Mouse (Mus musculus) hindbrain, embryonic 10.5 days (tissue): ENCODE measurements around the gene Sdha. TPM values are rescaled to one million over a fixed set of nuclear protein-coding genes. Genes with fewer than 3 reads are reported as not detected.

Experiments
- DNase-seq: peaks from one replicate; pipeline ENCODE4 v3.0.0-alpha.2; 2017; ENCODE audit warnings: low spot score
- H3K27ac ChIP-seq: fragments of 300-500 bp; sonication (generic); 2 replicates; pipeline ENCODE4 v1.5.1; 2016; ENCODE audit warnings: mild to moderate bottlenecking, moderate library complexity
- H3K27me3 ChIP-seq: fragments of 300-500 bp; sonication (generic); 2 replicates; pipeline ENCODE4 v1.6.1; 2016; ENCODE audit warnings: mild to moderate bottlenecking; ENCODE audit not compliant: poor library complexity, insufficient read depth, severe bottlenecking
- H3K36me3 ChIP-seq: fragments of 300-500 bp; sonication (generic); 2 replicates; pipeline ENCODE4 v1.6.1; 2016; ENCODE audit warnings: mild to moderate bottlenecking, moderate library complexity
- H3K4me1 ChIP-seq: fragments of 300-500 bp; sonication (generic); replicated peaks from 2 replicates; pipeline ENCODE4 v1.6.1; 2016; ENCODE audit warnings: mild to moderate bottlenecking
- H3K4me3 ChIP-seq: fragments of 300-500 bp; sonication (generic); 2 replicates; pipeline ENCODE4 v1.5.1; 2016; ENCODE audit warnings: mild to moderate bottlenecking, moderate library complexity
- H3K9me3 ChIP-seq: fragments of 300-500 bp; sonication (generic); 2 replicates; pipeline ENCODE4 v1.6.1; 2016; ENCODE audit warnings: mild to moderate bottlenecking, moderate library complexity
- WGBS: fragments of 180-500 bp; shearing (Covaris S2); methylation state at CpG from one replicate; pipeline ENCODE4 v1.1.7; 2016; 5-methylcytosine and 5-hydroxymethylcytosine counted together
- polyA plus RNA-seq: library from polyadenylated mRNA; unstranded; fragments of >200 nt; fragmentation: Nextera tagmentation; extraction: Ambion mirVana; gene quantifications from 2 replicates; pipeline ENCODE4 v1.2.1, GENCODE M21; 2016

Gene Sdha
- polyA plus RNA-seq, 1 experiment from 2014 or later = 221 TPM

DNA sequence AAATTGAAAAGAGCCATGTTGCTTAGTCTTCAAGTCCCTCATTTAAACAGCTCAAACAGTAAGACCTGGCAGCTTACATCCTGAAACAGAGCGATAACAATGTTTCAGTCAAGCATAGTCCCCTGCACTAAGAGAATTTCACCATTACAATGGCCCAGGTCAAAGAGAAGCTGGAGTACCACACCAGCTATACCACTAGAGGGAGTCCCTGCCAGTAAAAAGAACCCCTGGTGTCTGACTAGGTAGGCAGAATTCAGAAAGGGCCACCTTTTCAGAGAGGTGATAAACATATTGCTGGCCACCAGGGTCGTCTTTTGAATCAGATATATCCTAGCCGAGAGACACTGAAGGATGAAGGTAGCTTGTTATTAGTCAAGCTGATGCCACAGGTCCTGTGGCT lies 9.0 kb downstream of the Sdha start:
- peak; percentile 33 for DNase-seq

GRCm38 (mm10) chr13:74329321-74329720 lies 20.8 kb downstream of the Sdha start:
- Histone ChIP-seq H3K36me3 (peaks cover 90% of the 10 kb centered on the region), H3K9me3 (no peaks in the 10 kb centered on the region), H3K27ac (no peak overlapping the region), H3K4me3 (no peak overlapping the region), H3K4me1 (no peaks in the 10 kb centered on the region), H3K27me3 (no peaks in the 10 kb centered on the region)
- DNase-seq = no peak

More for the DNA sequence above, 9.0 kb downstream of the Sdha start:
- H3K27me3 ChIP-seq = no peaks in the 10 kb centered on the region
- peaks cover 87% of the 10 kb centered on the region for H3K36me3 ChIP-seq
- no peak overlapping the region for H3K4me3 ChIP-seq
- WGBS = 61% methylated on average over 3 of the region's 3 CpGs
- H3K4me1 ChIP-seq = no peaks in the 10 kb centered on the region
- H3K9me3 ChIP-seq = no peaks in the 10 kb centered on the region
- no peak overlapping the region for H3K27ac ChIP-seq

DNA sequence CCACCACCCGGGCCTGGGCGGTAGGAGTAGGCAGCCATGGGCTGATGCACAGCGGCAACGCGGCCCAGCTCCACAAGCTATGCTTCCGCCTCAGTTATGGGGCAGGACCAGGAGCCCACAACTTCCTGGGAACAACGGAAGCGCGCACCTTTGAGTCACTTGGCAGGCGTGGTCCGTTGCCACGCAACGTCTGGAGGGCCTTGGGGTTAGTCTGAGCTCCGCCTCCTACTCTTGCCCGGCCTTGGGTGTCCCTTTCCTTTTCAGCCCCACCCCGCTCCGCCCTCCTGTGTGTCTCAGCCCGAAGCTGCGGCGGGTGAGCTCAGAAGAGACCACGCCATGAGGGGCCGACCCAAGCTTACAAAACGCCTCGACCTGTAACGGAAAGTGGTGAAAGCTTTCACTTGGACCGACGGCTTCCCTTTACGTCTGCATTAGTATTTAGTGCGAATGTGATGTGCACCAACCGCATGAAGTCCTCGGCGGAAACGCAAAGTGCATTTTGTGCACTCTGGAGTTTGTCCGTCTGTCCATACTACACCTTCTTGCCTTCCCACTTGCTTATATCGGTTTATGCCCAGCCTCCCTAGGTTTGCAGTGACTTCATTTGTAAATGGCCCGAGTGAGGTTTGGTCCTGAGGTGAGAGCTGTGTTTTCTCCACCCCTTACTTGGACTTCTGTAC lies 32.8 kb downstream of the Sdha start, which contains the start of gene Pdcd6:
Gene Pdcd6, minus strand, starts transcription at position 411 of the 680 bp plus-strand sequence.
- Histone ChIP-seq H3K4me1 (peaks cover 18% of the 10 kb centered on the region), H3K4me3 (peak within 1 kb of the TSS; percentile 90), H3K27me3 (no peaks in the 10 kb centered on the region), H3K9me3 (no peaks in the 10 kb centered on the region), H3K27ac (peak within 1 kb of the TSS; percentile 89), H3K36me3 (peaks cover 44% of the 10 kb centered on the region)
- WGBS = under 1% methylated on average over 36 of the region's 36 CpGs
- peak; percentile 93 for DNase-seq

DNA sequence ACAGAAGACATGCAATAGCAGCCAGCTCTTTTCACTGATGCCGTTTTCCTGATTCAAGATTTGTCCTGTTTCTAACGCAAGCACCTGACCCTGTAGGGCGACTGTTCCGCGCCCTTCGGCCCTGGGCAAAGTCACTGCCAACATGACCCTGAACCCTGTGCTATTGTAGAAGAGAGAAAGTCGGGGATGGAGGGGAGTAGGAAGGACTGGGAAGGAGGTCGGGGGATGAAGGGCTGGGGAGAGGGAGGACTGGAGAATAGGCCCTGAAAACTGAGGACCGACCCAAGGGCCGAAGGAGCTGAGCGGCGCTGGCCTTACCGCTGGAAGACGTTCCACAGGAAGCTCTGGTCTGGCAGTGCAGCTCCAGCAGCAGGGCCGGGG lies 33.3 kb downstream of the Sdha start:
- Histone ChIP-seq H3K36me3 (peaks cover 39% of the 10 kb centered on the region), H3K4me3 (peak overlapping the region; percentile 90), H3K27ac (peak overlapping the region; percentile 89), H3K9me3 (no peaks in the 10 kb centered on the region), H3K4me1 (peaks cover 18% of the 10 kb centered on the region), H3K27me3 (no peaks in the 10 kb centered on the region)
- DNase-seq = no peak
- WGBS = 4% methylated on average over 15 of the region's 15 CpGs

DNA sequence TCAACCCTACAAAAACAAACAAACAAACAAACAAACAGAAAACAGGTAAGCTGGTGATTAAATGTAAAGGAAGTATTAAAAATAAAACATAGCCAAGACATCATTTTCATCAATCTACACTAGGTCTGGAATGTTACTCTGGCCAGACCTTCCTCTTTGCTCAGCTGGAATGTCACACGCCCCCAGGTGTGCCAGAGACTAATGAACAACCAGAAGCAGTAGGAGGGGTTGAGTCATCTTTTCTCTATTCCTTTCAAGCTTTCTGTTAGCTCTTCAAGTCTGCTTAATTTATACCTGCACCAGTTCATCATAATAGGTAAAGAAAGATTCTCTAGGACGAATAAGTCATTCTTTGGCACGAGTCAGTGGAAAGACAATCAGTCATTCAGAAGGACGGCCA lies 33.7 kb downstream of the Sdha start:
- Histone ChIP-seq H3K36me3 (peaks cover 39% of the 10 kb centered on the region), H3K4me1 (peaks cover 18% of the 10 kb centered on the region), H3K27ac (peak overlapping the region; percentile 89; the same call in 1 of the 2 replicates), H3K27me3 (no peaks in the 10 kb centered on the region), H3K9me3 (no peaks in the 10 kb centered on the region), H3K4me3 (peak overlapping the region; percentile 90)
- DNase-seq = no peak
- 31% methylated on average over 4 of the region's 4 CpGs for WGBS

GRCm38 (mm10) chr13:74314616-74315015 lies 35.5 kb downstream of the Sdha start:
- DNase-seq = no peak
- WGBS = 98% methylated on average over 3 of the region's 3 CpGs
- Histone ChIP-seq H3K4me1 (peaks cover 18% of the 10 kb centered on the region), H3K27ac (no peak overlapping the region), H3K9me3 (no peaks in the 10 kb centered on the region), H3K36me3 (peaks cover 40% of the 10 kb centered on the region), H3K4me3 (no peak overlapping the region), H3K27me3 (no peaks in the 10 kb centered on the region)

DNA sequence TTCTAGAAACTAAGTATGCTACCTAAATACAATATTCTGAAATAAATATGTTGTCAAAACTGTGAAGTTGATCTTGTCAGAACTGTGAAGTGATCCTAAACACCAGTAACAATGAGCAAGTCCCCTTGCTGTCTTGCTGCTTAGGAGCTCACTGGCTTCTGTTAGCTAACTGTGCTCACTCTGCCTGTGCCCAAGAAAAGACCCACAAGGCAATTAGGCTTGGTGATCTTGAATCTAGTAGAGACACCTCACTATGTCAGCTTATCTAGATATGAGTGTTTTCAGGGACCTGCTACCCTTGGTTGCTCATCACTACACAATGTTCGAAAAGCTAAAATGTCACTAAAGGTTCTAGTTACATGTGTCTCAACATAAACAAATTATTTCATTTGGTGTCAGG lies 44.3 kb downstream of the Sdha start:
- H3K9me3 ChIP-seq = no peaks in the 10 kb centered on the region
- DNase-seq = no peak
- H3K27ac ChIP-seq = no peak overlapping the region
- H3K36me3 ChIP-seq = peaks cover 90% of the 10 kb centered on the region
- H3K4me1 ChIP-seq = no peaks in the 10 kb centered on the region
- 95% methylated on average over 1 of the region's 1 CpGs for WGBS
- no peaks in the 10 kb centered on the region for H3K27me3 ChIP-seq
- no peak overlapping the region for H3K4me3 ChIP-seq

DNA sequence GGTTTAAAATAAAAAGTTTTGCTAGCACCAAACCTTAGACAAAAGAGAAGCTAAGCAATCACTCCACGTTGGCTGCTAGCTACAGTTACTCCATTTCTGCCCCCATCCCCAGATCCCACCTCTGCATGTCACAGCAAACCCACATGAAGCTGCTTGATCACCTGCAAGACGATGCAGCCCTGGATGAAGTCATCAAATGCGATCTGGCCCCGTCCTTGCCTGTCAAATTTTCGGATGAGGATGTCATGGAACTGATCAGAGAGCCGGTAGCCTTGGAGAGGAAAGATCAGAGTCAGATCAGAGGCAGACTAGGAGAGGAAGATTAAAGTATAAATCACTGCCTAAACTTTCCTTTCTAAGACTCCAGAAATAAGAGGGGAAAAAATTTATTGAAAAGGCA lies 44.7 kb downstream of the Sdha start:
- Histone ChIP-seq H3K27ac (no peak overlapping the region), H3K27me3 (no peaks in the 10 kb centered on the region), H3K9me3 (no peaks in the 10 kb centered on the region), H3K36me3 (peaks cover 86% of the 10 kb centered on the region), H3K4me3 (no peak overlapping the region), H3K4me1 (no peaks in the 10 kb centered on the region)
- 90% methylated on average over 6 of the region's 6 CpGs for WGBS
- DNase-seq = no peak

DNA sequence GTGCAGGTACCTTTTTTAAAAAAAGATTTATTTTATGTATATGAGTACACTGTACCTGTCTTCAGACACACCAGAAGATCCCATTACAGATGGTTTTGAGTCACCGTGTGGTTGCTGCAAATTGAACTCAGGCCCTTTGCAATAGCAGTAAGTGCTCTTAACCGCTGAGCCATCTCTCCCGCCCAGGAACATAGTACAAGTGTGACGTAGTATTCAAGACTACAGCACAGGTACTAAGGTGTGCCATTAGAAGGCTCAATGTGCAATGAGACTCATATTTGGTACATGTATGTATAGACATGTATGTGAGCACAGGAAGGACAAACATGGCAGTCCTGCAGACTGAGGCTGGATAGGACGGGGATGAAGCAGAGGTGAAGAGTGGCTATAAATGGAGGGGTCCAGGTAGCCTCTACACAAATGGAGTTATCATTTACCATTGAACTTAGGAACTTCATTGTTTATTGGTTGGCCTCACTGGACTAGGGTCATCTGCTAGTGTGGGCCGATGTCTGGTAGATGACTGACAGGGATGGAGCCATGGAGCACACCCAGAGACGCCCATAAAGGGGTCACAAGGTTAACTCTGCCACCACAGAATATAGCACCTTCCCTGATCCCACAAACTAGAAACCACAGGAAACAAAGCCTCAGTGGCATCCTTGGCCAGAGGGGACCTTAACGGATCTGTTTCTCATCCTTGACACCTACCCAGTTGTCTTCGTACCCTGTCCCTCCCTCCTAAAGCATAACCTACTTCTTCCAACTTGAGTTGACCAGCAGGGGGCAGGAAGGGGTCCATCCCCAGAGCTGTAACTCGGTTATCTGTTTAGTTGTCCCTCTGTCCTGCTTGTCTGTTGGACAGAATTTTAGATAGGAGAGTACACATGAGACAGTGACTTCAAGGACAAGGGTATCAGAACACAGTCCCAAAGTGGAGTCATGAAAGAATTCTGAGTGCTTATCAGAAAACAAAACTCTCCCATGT lies 47.7 kb downstream of the Sdha start:
- H3K27ac ChIP-seq = no peak overlapping the region
- no peaks in the 10 kb centered on the region for H3K4me1 ChIP-seq
- DNase-seq = no peak
- H3K4me3 ChIP-seq = no peak overlapping the region
- peaks cover 57% of the 10 kb centered on the region for H3K36me3 ChIP-seq
- 85% methylated on average over 10 of the region's 10 CpGs for WGBS
- no peaks in the 10 kb centered on the region for H3K27me3 ChIP-seq
- no peaks in the 10 kb centered on the region for H3K9me3 ChIP-seq

DNA sequence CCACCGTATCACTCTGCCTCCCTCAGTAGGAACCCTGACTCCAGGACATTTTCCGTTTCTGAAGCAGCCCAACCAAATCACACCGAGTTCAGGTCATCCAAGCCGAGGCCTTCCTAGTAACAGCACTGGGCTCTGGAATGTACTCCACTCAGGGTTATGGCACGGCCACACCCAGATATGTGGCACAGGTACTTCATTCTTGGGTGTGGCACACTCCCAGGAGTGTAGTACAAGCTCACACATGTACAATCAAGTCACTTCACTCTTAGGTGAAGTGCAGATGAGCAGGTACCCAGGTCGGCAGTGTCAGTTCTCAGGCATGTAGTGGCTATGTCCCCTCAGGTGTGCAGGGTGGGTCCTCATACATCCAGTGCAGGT lies 48.5 kb downstream of the Sdha start:
- Histone ChIP-seq H3K27ac (no peak overlapping the region), H3K9me3 (no peaks in the 10 kb centered on the region), H3K27me3 (no peaks in the 10 kb centered on the region), H3K4me1 (no peaks in the 10 kb centered on the region), H3K36me3 (peaks cover 50% of the 10 kb centered on the region), H3K4me3 (no peak overlapping the region)
- no peak for DNase-seq
- WGBS = 79% methylated on average over 6 of the region's 6 CpGs

- whole genome bisulfite sequencing = 49% methylated on average over 4 of the region's 4 CpGs
- Histone ChIP-seq H3K4me1 (no peaks in the 10 kb centered on the region), H3K36me3 (peaks cover 44% of the 10 kb centered on the region), H3K27ac (no peak overlapping the region), H3K9me3 (no peaks in the 10 kb centered on the region), H3K27me3 (no peaks in the 10 kb centered on the region), H3K4me3 (no peak overlapping the region)
- peak; percentile 66 for DNase-seq
These were observed 49.0 kb downstream of the Sdha start for GRCm38 (mm10) chr13:74300925-74301606.

DNA sequence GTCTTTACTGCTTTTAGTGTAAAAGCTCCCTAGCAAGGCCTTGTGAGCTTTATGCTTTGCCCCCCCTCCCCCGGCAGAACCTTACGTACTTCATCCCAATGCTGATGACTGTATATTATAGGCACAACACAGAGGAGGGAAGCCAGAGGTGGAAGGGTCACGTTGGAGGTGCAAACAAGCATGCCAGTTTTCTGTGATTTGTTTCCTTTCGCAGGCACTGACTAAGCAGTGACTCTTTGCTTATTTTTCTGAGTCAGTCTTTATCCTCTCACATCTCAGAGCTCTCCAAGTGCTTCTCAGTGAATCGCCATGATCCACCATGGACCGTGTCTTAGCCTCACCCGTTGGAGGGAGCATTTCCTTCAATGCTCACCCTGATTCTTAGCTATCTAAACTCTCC lies 53.7 kb downstream of the Sdha start:
- no peak for DNase-seq
- no peaks in the 10 kb centered on the region for H3K36me3 ChIP-seq
- no peak overlapping the region for H3K27ac ChIP-seq
- H3K4me3 ChIP-seq = no peak overlapping the region
- H3K27me3 ChIP-seq = peaks cover 20% of the 10 kb centered on the region
- H3K4me1 ChIP-seq = peaks cover 9% of the 10 kb centered on the region; the same call in 1 of the 2 replicates
- no peaks in the 10 kb centered on the region for H3K9me3 ChIP-seq
- 84% methylated on average over 7 of the region's 7 CpGs for WGBS
